Mouse (Mus musculus) embryo, embryonic 10 days (tissue): ENCODE data around the gene Edn3.

Source experiments
- DNase-seq: peaks from one replicate; pipeline ENCODE4 v3.0.0-alpha.2; 2015; ENCODE audit warnings: low spot score

Edn3 gene

GRCm38 (mm10) chr2:174760479-174761121 lies at the start of gene Edn3:
Edn3 (plus strand) TSS chr2:174760619.
- peak; percentile 69 for DNase-seq

GRCm38 (mm10) chr2:174712043-174712442 lies 48.4 kb upstream of the Edn3 start:
- DNase-seq: no peak

GRCm38 (mm10) chr2:174715938-174716337 lies 44.5 kb upstream of the Edn3 start:
- DNase-seq: no peak

GRCm38 (mm10) chr2:174717857-174718256 lies 42.6 kb upstream of the Edn3 start:
- DNase-seq: no peak

GRCm38 (mm10) chr2:174727114-174727823 lies 33.1 kb upstream of the Edn3 start:
- DNase-seq: no peak

GRCm38 (mm10) chr2:174731939-174732338 lies 28.5 kb upstream of the Edn3 start:
- DNase-seq: no peak

- DNase-seq: no peak
Measured at GRCm38 (mm10) chr2:174735270-174735669, 25.1 kb upstream of the Edn3 start.

GRCm38 (mm10) chr2:174747182-174747581 lies 13.2 kb upstream of the Edn3 start:
- no peak for DNase-seq

- DNase-seq: no peak
Measured at GRCm38 (mm10) chr2:174748381-174748780, 12.0 kb upstream of the Edn3 start.

GRCm38 (mm10) chr2:174753197-174753596 lies 7.2 kb upstream of the Edn3 start:
- no peak for DNase-seq

- no peak for DNase-seq
Measured at GRCm38 (mm10) chr2:174754231-174754630, 6.2 kb upstream of the Edn3 start.

GRCm38 (mm10) chr2:174759189-174759588 lies 1.2 kb upstream of the Edn3 start:
- DNase-seq: no peak

- no peak for DNase-seq
Measured at GRCm38 (mm10) chr2:174761452-174762101, 1.2 kb downstream of the Edn3 start.

GRCm38 (mm10) chr2:174762310-174762709 lies 1.9 kb downstream of the Edn3 start:
- DNase-seq: no peak

GRCm38 (mm10) chr2:174768891-174769528 lies 8.6 kb downstream of the Edn3 start:
- peak; percentile 67 for DNase-seq

GRCm38 (mm10) chr2:174774177-174775111 lies 14.0 kb downstream of the Edn3 start:
- DNase-seq: no peak

GRCm38 (mm10) chr2:174782016-174782415 lies 21.6 kb downstream of the Edn3 start:
- no peak for DNase-seq

GRCm38 (mm10) chr2:174782880-174783279 lies 22.5 kb downstream of the Edn3 start:
- DNase-seq: no peak

GRCm38 (mm10) chr2:174788830-174789229 lies 28.4 kb downstream of the Edn3 start:
- no peak for DNase-seq

GRCm38 (mm10) chr2:174792436-174793125 lies 32.2 kb downstream of the Edn3 start:
- DNase-seq: no peak

- DNase-seq: peak; percentile 57
Measured at GRCm38 (mm10) chr2:174793181-174793580, 32.8 kb downstream of the Edn3 start.
